In genomic region chr1:172659688-172660087, GRCm38 (mm10) we compare ENCODE assay signal across 26 mouse cellular contexts. TPM values are rescaled to one million over a fixed set of nuclear protein-coding genes. Genes with fewer than 3 reads are reported as not detected.
DNase-seq lines count a peak whose midpoint lies in the region; ATAC-seq lines count a peak whose summit lies in the region.
"Had no signal": no experiment of that assay in that cellular context is flagged by ENCODE, and none has a peak within 500 bp of the region (broad histone marks: within the 10 kb centered on the region; RNA-seq: fewer than 3 reads in every experiment).

No protein-coding gene starts in this region.

- H3K9ac ChIP-seq in kidney, embryonic 14.5 days (ENCODE audit: low read depth, low read length) = no peak overlapping the region
- H3K9ac ChIP-seq in midbrain, embryonic 11.5 days (ENCODE audit: low read length) = no peak overlapping the region
- H3K9ac ChIP-seq in midbrain, embryonic 15.5 days = no peak overlapping the region
- H3K9ac ChIP-seq: embryonic facial prominence, embryonic 15.5 days; heart, embryonic 13.5 days; hindbrain, embryonic 14.5 days had no signal

- peak; percentile 71 for DNase-seq in heart, adult 11 months
- DNase-seq in heart, postnatal 10 days = no peak
- peak; percentile 30 for DNase-seq in kidney, postnatal 14 days
- peak; percentile 73 for DNase-seq in midbrain, embryonic 11.5 days (ENCODE audit: low spot score, missing footprints)
- DNase-seq: cerebellum, adult 11 months; cerebellum, adult 8-10 months; cerebellum, postnatal 14 days; embryo, embryonic 11 days; gastrocnemius, adult 2 months; gastrocnemius, postnatal 25 days; heart, postnatal 14 days had no signal

- no peaks in the 10 kb centered on the region for H3K9me3 ChIP-seq in kidney, embryonic 14.5 days (ENCODE audit: control insufficient read depth, low read length)
- H3K9me3 ChIP-seq in midbrain, embryonic 11.5 days (ENCODE audit: control insufficient read depth, low read length) = no peaks in the 10 kb centered on the region
- no peaks in the 10 kb centered on the region for H3K9me3 ChIP-seq in midbrain, embryonic 15.5 days
- H3K9me3 ChIP-seq: embryonic facial prominence, embryonic 15.5 days; forebrain, embryonic 10.5 days; heart, embryonic 13.5 days; hindbrain, embryonic 10.5 days had no signal

- ATAC-seq in kidney, embryonic 14.5 days (ENCODE audit: low FRiP score, low TSS enrichment) = no peak
- no peak for ATAC-seq in midbrain, embryonic 11.5 days (ENCODE audit: low FRiP score)
- no peak for ATAC-seq in midbrain, embryonic 15.5 days (replicated peaks)
- ATAC-seq in megakaryocyte-erythroid progenitor cell, adult 5-6 weeks (replicated peaks; ENCODE audit: low FRiP score, low TSS enrichment, poor library complexity, severe bottlenecking) = no peak
- ATAC-seq: forebrain, embryonic 14.5 days had no signal

- no peaks in the 10 kb centered on the region for H3K36me3 ChIP-seq in kidney, embryonic 14.5 days (ENCODE audit: control insufficient read depth, insufficient read depth, low read length)
- H3K36me3 ChIP-seq in midbrain, embryonic 11.5 days (ENCODE audit: control insufficient read depth, insufficient read depth, low read length) = no peaks in the 10 kb centered on the region
- no peaks in the 10 kb centered on the region for H3K36me3 ChIP-seq in midbrain, embryonic 15.5 days (replicated peaks)
- H3K36me3 ChIP-seq: embryonic facial prominence, embryonic 15.5 days; forebrain, embryonic 10.5 days; heart, embryonic 13.5 days; hindbrain, embryonic 10.5 days had no signal

- H3K27me3 ChIP-seq in kidney, embryonic 14.5 days (ENCODE audit: control insufficient read depth, insufficient read depth, low read length) = no peaks in the 10 kb centered on the region; the same call in 1 of the 2 replicates
- no peaks in the 10 kb centered on the region; the same call in 1 of the 2 replicates for H3K27me3 ChIP-seq in midbrain, embryonic 11.5 days (ENCODE audit: control insufficient read depth, insufficient read depth, low read length)
- no peaks in the 10 kb centered on the region for H3K27me3 ChIP-seq in midbrain, embryonic 15.5 days (replicated peaks)
- H3K27me3 ChIP-seq: embryonic facial prominence, embryonic 15.5 days; heart, embryonic 13.5 days had no signal

- no peak overlapping the region for H3K4me2 ChIP-seq in kidney, embryonic 14.5 days (replicated peaks; ENCODE audit: low read depth, low read length)
- no peak overlapping the region for H3K4me2 ChIP-seq in midbrain, embryonic 11.5 days
- no peak overlapping the region for H3K4me2 ChIP-seq in midbrain, embryonic 15.5 days
- H3K4me2 ChIP-seq: embryonic facial prominence, embryonic 15.5 days; heart, embryonic 13.5 days; hindbrain, embryonic 14.5 days had no signal

- H3K4me1 ChIP-seq in kidney, embryonic 14.5 days (ENCODE audit: control insufficient read depth, insufficient read depth, low read length) = no peaks in the 10 kb centered on the region
- H3K4me1 ChIP-seq in midbrain, embryonic 11.5 days (ENCODE audit: control insufficient read depth, insufficient read depth, low read length) = no peaks in the 10 kb centered on the region
- no peaks in the 10 kb centered on the region for H3K4me1 ChIP-seq in midbrain, embryonic 15.5 days
- H3K4me1 ChIP-seq: embryonic facial prominence, embryonic 15.5 days; forebrain, embryonic 10.5 days; heart, embryonic 13.5 days; hindbrain, embryonic 10.5 days had no signal

- intact Hi-C loops in heart, postnatal 10 days (cut with DNase I) = no loop called here

- WGBS in kidney, embryonic 14.5 days = 69% methylated on average over 8 of the region's 8 CpGs
- WGBS in midbrain, embryonic 11.5 days = 91% methylated on average over 8 of the region's 8 CpGs
- 87% methylated on average over 8 of the region's 8 CpGs for WGBS in midbrain, embryonic 15.5 days

- H3K27ac ChIP-seq in kidney, embryonic 14.5 days (ENCODE audit: low read depth, low read length) = no peak overlapping the region
- H3K27ac ChIP-seq in midbrain, embryonic 11.5 days (ENCODE audit: low read depth, low read length) = no peak overlapping the region
- no peak overlapping the region for H3K27ac ChIP-seq in midbrain, embryonic 15.5 days
- H3K27ac ChIP-seq: embryonic facial prominence, embryonic 15.5 days; forebrain, embryonic 10.5 days; gastrocnemius, adult 2 months; heart, embryonic 13.5 days; hindbrain, embryonic 10.5 days; hindbrain, embryonic 14.5 days had no signal

- no peak overlapping the region for H3K4me3 ChIP-seq in kidney, embryonic 14.5 days (ENCODE audit: low read length)
- no peak overlapping the region for H3K4me3 ChIP-seq in midbrain, embryonic 11.5 days (ENCODE audit: low read depth, low read length)
- H3K4me3 ChIP-seq in midbrain, embryonic 15.5 days = no peak overlapping the region
- H3K4me3 ChIP-seq: embryonic facial prominence, embryonic 15.5 days; erythroblast, embryonic 14.5 days; forebrain, embryonic 10.5 days; gastrocnemius, adult 2 months; heart, embryonic 13.5 days; hindbrain, embryonic 10.5 days had no signal

RNA-seq across cellular contexts. Expression of gene Dusp23, which starts 26.9 kb away (rescaled TPM):
- total RNA-seq in heart, postnatal 10 days (2021) = 1 to 10 TPM; 6.3 to 6.8 TPM
- polyA plus RNA-seq in kidney, embryonic 14.5 days (2014; fragmentation: Nextera tagmentation; extraction: Ambion mirVana) = 17.0 and 17.2 TPM in 2 replicates
- 6.5 and 7.4 TPM in 2 replicates for polyA plus RNA-seq in midbrain, embryonic 11.5 days (2014; fragmentation: Nextera tagmentation; extraction: Ambion mirVana)
- polyA plus RNA-seq in midbrain, embryonic 15.5 days (2015; fragmentation: Nextera tagmentation; extraction: Ambion mirVana) = 6.4 and 6.8 TPM in 2 replicates
- 2.7 and 8.0 TPM in 2 replicates for total RNA-seq in megakaryocyte-erythroid progenitor cell, adult 5-6 weeks (2014; fragmentation: Nextera tagmentation)
- 0.76 and 1.6 TPM in 2 replicates for total RNA-seq in megakaryocyte-erythroid progenitor cell, adult 5-6 weeks (2017)
- polyA plus RNA-seq: erythroblast, embryonic 14.5 days had no signal

RNA-seq across cellular contexts. Expression of gene Crp, which starts 38.2 kb away (rescaled TPM):
- not detected for total RNA-seq in heart, postnatal 10 days (2021)
- polyA plus RNA-seq in kidney, embryonic 14.5 days (2014; fragmentation: Nextera tagmentation; extraction: Ambion mirVana) = 0.30 and 0.73 TPM in 2 replicates
- polyA plus RNA-seq in midbrain, embryonic 11.5 days (2014; fragmentation: Nextera tagmentation; extraction: Ambion mirVana) = not detected in 2 replicates
- 0.13 TPM in 1 of 2 replicates, not detected in the other for polyA plus RNA-seq in midbrain, embryonic 15.5 days (2015; fragmentation: Nextera tagmentation; extraction: Ambion mirVana)
- total RNA-seq in megakaryocyte-erythroid progenitor cell, adult 5-6 weeks (2014; fragmentation: Nextera tagmentation) = not detected in 2 replicates
- total RNA-seq in megakaryocyte-erythroid progenitor cell, adult 5-6 weeks (2017) = not detected in 2 replicates
- total RNA-seq: common myeloid progenitor, adult 5-6 weeks; ES-E14; gastrocnemius, postnatal 25 days; granulocyte monocyte progenitor cell, adult 5-6 weeks; heart, postnatal 14 days had no signal
- polyA plus RNA-seq: embryonic facial prominence, embryonic 11.5 days; embryonic facial prominence, embryonic 15.5 days; erythroblast, embryonic 14.5 days; forebrain, embryonic 10.5 days had no signal

RNA-seq across cellular contexts. Expression of gene Fcrl6, which starts 57.3 kb away (rescaled TPM):
- total RNA-seq in heart, postnatal 10 days (2021) = not detected
- not detected in 2 replicates for polyA plus RNA-seq in kidney, embryonic 14.5 days (2014; fragmentation: Nextera tagmentation; extraction: Ambion mirVana)
- polyA plus RNA-seq in midbrain, embryonic 11.5 days (2014; fragmentation: Nextera tagmentation; extraction: Ambion mirVana) = 0.12 and 0.20 TPM in 2 replicates
- 0.17 and 0.19 TPM in 2 replicates for polyA plus RNA-seq in midbrain, embryonic 15.5 days (2015; fragmentation: Nextera tagmentation; extraction: Ambion mirVana)
- not detected in 2 replicates for total RNA-seq in megakaryocyte-erythroid progenitor cell, adult 5-6 weeks (2014; fragmentation: Nextera tagmentation)
- not detected in 2 replicates for total RNA-seq in megakaryocyte-erythroid progenitor cell, adult 5-6 weeks (2017)
- total RNA-seq: adrenal gland, postnatal 4 days; common myeloid progenitor, adult 5-6 weeks; ES-E14; gastrocnemius, adult 2 months; gastrocnemius, postnatal 25 days; granulocyte monocyte progenitor cell, adult 5-6 weeks; heart, postnatal 14 days had no signal
- polyA plus RNA-seq: erythroblast, embryonic 14.5 days; forebrain, embryonic 14.5 days; heart, embryonic 13.5 days; hindbrain, embryonic 10.5 days had no signal

Comparison
In these comparisons a context has a peak if more than half of its experiments do, and no peak if none do; other contexts are left out.
1. DNase-seq: peak in heart, adult 11 months (single experiment), kidney, postnatal 14 days (single experiment) and midbrain, embryonic 11.5 days (single experiment); none in heart, postnatal 10 days (0 of 2).